Comparison of ENCODE assay signal across 8 mouse cellular contexts in the genomic region with DNA sequence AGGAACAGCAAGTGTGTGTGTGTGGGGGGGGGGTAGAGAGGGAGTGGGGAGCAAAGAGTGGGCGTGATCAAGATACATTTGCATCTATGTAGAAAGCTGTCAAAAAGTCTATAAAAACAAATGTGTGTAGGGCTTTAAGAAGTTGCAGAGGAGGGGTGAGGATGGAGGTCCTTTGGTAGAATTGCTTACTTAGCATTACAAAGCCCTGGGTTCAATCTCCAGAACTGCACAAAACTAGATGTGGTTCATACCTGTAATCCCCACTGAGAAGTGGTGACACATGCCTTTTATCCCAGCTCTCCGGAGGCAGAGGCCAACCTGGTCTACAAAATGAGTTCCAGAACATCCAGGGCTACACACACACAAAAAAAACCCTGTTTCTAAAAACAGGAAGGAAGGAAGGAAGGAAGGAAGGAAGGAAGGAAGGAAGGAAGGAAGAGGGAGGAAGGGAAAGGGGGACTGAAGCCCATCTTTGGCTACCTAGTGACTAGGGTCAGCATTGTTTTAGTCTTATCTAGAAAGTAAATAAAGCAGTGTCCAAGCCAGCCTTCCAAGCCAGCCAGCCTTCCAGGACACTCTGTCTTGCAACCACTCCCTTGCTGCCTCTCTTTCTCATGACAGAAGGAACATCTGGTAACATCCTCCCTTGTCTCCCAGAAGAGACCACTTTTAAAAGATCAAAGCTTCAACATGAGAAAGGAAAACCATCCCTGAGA. TPM values are rescaled to one million over a fixed set of nuclear protein-coding genes. Genes with fewer than 3 reads are reported as not detected.
A peak's percentile ranks its signal among the peaks of the same experiment; 100 is the strongest.
DNase-seq lines count a peak whose midpoint lies in the region; ATAC-seq lines count a peak whose summit lies in the region.

No protein-coding gene starts in this region.

- no peak for DNase-seq in heart, postnatal 4 days
- DNase-seq in R1 (ENCODE audit: low read depth, low spot score), result peak; percentile 51
- DNase-seq in midbrain, embryonic 10.5 days (ENCODE audit: low spot score), result no peak
- DNase-seq in spleen, adult 18-20 months, result no peak
- no peak for DNase-seq in left cerebral cortex, adult 9 months (ENCODE audit: low spot score in 2 of 2)

- H3K27ac ChIP-seq in heart, embryonic 11.5 days (ENCODE audit: low read depth, low read length), result no peak overlapping the region
- no peak overlapping the region for H3K27ac ChIP-seq in hindbrain, embryonic 13.5 days
- no peak overlapping the region for H3K27ac ChIP-seq in midbrain, embryonic 10.5 days (replicated peaks)

- H3K27me3 ChIP-seq in heart, embryonic 11.5 days (ENCODE audit: control insufficient read depth, insufficient read depth, low read length), result no peaks in the 10 kb centered on the region; the same call in 1 of the 2 replicates
- H3K27me3 ChIP-seq in hindbrain, embryonic 13.5 days, result peaks cover 9% of the 10 kb centered on the region
- peaks cover 42% of the 10 kb centered on the region for H3K27me3 ChIP-seq in midbrain, embryonic 10.5 days (ENCODE audit: low read depth, poor library complexity, severe bottlenecking)

- WGBS in heart, embryonic 11.5 days (ENCODE audit: insufficient replicate concordance), result 79% methylated on average over 2 of the region's 2 CpGs
- WGBS in hindbrain, embryonic 13.5 days, result 83% methylated on average over 2 of the region's 2 CpGs
- WGBS in midbrain, embryonic 10.5 days, result 82% methylated on average over 2 of the region's 2 CpGs

- ATAC-seq in heart, embryonic 11.5 days (replicated peaks; ENCODE audit: insufficient number of reproducible peaks, low FRiP score, low TSS enrichment), result no peak
- ATAC-seq in hindbrain, embryonic 13.5 days (ENCODE audit: low FRiP score), result no peak
- no peak for ATAC-seq in cerebellum, adult (ENCODE audit: insufficient number of reproducible peaks, low FRiP score, low TSS enrichment)

- H3K4me3 ChIP-seq in heart, embryonic 11.5 days (ENCODE audit: low read depth, low read length), result peak overlapping the region; percentile 90
- H3K4me3 ChIP-seq in hindbrain, embryonic 13.5 days, result peak overlapping the region; percentile 80
- 0 out of 2 replicates have a peak overlapping the region, but pooled peaks have one; percentile 80 for H3K4me3 ChIP-seq in midbrain, embryonic 10.5 days

- H3K36me3 ChIP-seq in heart, embryonic 11.5 days (ENCODE audit: control insufficient read depth, insufficient read depth, low read length), result 0 out of 2 replicates have a peak, but pooled peaks cover 2% of the 10 kb centered on the region
- H3K36me3 ChIP-seq in hindbrain, embryonic 13.5 days, result no peaks in the 10 kb centered on the region
- H3K36me3 ChIP-seq in midbrain, embryonic 10.5 days, result 0 out of 2 replicates have a peak, but pooled peaks cover 5% of the 10 kb centered on the region

- no peaks in the 10 kb centered on the region for H3K9me3 ChIP-seq in heart, embryonic 11.5 days (replicated peaks; ENCODE audit: control insufficient read depth, low read length)
- no peaks in the 10 kb centered on the region for H3K9me3 ChIP-seq in hindbrain, embryonic 13.5 days
- no peaks in the 10 kb centered on the region for H3K9me3 ChIP-seq in midbrain, embryonic 10.5 days (replicated peaks)

- H3K9ac ChIP-seq in heart, embryonic 11.5 days (ENCODE audit: low read depth, low read length), result peak overlapping the region; percentile 92; the same call in 1 of the 2 replicates
- no peak overlapping the region for H3K9ac ChIP-seq in hindbrain, embryonic 13.5 days

- H3K4me2 ChIP-seq in heart, embryonic 11.5 days, result peak overlapping the region; percentile 77
- H3K4me2 ChIP-seq in hindbrain, embryonic 13.5 days, result peak overlapping the region; percentile 91

- H3K4me1 ChIP-seq in heart, embryonic 11.5 days (ENCODE audit: control insufficient read depth, insufficient read depth, low read length), result peaks cover 37% of the 10 kb centered on the region
- peaks cover 70% of the 10 kb centered on the region for H3K4me1 ChIP-seq in hindbrain, embryonic 13.5 days (replicated peaks)
- peaks cover 63% of the 10 kb centered on the region for H3K4me1 ChIP-seq in midbrain, embryonic 10.5 days

RNA-seq across cellular contexts. Expression of a gene that starts 5.3 kb away (rescaled TPM):
- 9.2 and 11.1 TPM in 2 replicates for polyA plus RNA-seq in heart, embryonic 11.5 days (2014; fragmentation: Nextera tagmentation; extraction: Ambion mirVana)
- 10 to 100 TPM; 69.3 to 70.9 TPM for total RNA-seq in heart, postnatal 4 days (2021)
- polyA plus RNA-seq in hindbrain, embryonic 13.5 days (2015; fragmentation: Nextera tagmentation; extraction: Ambion mirVana), result 3.8 and 5.7 TPM in 2 replicates
- 1.2 and 2.5 TPM in 2 replicates for polyA plus RNA-seq in midbrain, embryonic 10.5 days (2016; fragmentation: Nextera tagmentation; extraction: Ambion mirVana)
